Mouse (Mus musculus) liver, embryonic 14.5 days (tissue): ENCODE measurements around the gene Pcyt2.

Experiments used
- CTCF ChIP-seq: IDR thresholded peaks from 2 replicates; pipeline ENCODE4 v1.5.1; 2016; ENCODE audit warnings: antibody characterized with exemption, low read depth, control low read depth
- EP300 ChIP-seq: IDR thresholded peaks from 2 replicates; pipeline ENCODE4 v1.6.1; 2016; ENCODE audit warnings: antibody characterized with exemption, low read depth

- TF ChIP-seq EP300 (no peak), CTCF (no peak)
These were observed 7.0 kb upstream of the Pcyt2 start for GRCm38 (mm10) chr11:120624680-120625111.
